Mouse (Mus musculus): ENCODE data around the gene Rasa4. TPM values are rescaled to one million over a fixed set of nuclear protein-coding genes. Genes with fewer than 3 reads are reported as not detected.
"Not testable (repeated sequence)": the region's sequence is repeated elsewhere in the genome, so short reads cannot be mapped to it uniquely, and the experiment has no call there.

Rasa4 gene
- polyA plus RNA-seq, 1 experiment from 2014 or later, result 13.7 TPM

- ATAC-seq (ENCODE audit: insufficient number of reproducible peaks, insufficient read depth, low FRiP score, low TSS enrichment), result no peak
- no peaks in the 10 kb centered on the region for H3K9me3 ChIP-seq
- 77% methylated on average over 6 of the region's 6 CpGs for WGBS
- H3K9ac ChIP-seq, result no peak overlapping the region
- no peaks in the 10 kb centered on the region for H3K36me3 ChIP-seq
- H3K4me1 ChIP-seq, result peaks cover 12% of the 10 kb centered on the region
- H3K27me3 ChIP-seq, result no peaks in the 10 kb centered on the region
- H3K4me3 ChIP-seq, result no peak overlapping the region
- no peak overlapping the region for H3K4me2 ChIP-seq (replicated peaks)
- 0 out of 2 replicates have a peak overlapping the region, but pooled peaks have one; percentile 36 for H3K27ac ChIP-seq
Observed at GRCm38 (mm10) chr5:136049926-136050325, 33.8 kb upstream of the Rasa4 start.

- H3K36me3 ChIP-seq, result no peaks in the 10 kb centered on the region
- H3K9me3 ChIP-seq, result no peaks in the 10 kb centered on the region
- no peak overlapping the region for H3K4me3 ChIP-seq
- no peak overlapping the region for H3K9ac ChIP-seq
- H3K27me3 ChIP-seq, result no peaks in the 10 kb centered on the region
- 17% methylated on average over 10 of the region's 10 CpGs for WGBS
- peak overlapping the region; percentile 72 for H3K27ac ChIP-seq
- H3K4me1 ChIP-seq, result peaks cover 12% of the 10 kb centered on the region
- H3K4me2 ChIP-seq (replicated peaks), result 0 out of 2 replicates have a peak overlapping the region, but pooled peaks have one; percentile 2
- peak; percentile 83 for ATAC-seq (ENCODE audit: insufficient number of reproducible peaks, insufficient read depth, low FRiP score, low TSS enrichment)
Observed at GRCm38 (mm10) chr5:136051231-136052085, 32.3 kb upstream of the Rasa4 start.

GRCm38 (mm10) chr5:136052861-136053655 is 30.7 kb upstream of the Rasa4 start:
- no peak for ATAC-seq (ENCODE audit: insufficient number of reproducible peaks, insufficient read depth, low FRiP score, low TSS enrichment)
- H3K4me3 ChIP-seq, result no peak overlapping the region
- WGBS, result 80% methylated on average over 8 of the region's 8 CpGs
- H3K36me3 ChIP-seq, result no peaks in the 10 kb centered on the region
- H3K9me3 ChIP-seq, result no peaks in the 10 kb centered on the region
- H3K4me1 ChIP-seq, result peaks cover 12% of the 10 kb centered on the region
- H3K9ac ChIP-seq, result no peak overlapping the region
- no peak overlapping the region for H3K27ac ChIP-seq
- H3K4me2 ChIP-seq (replicated peaks), result no peak overlapping the region
- no peaks in the 10 kb centered on the region for H3K27me3 ChIP-seq

- ATAC-seq (ENCODE audit: insufficient number of reproducible peaks, insufficient read depth, low FRiP score, low TSS enrichment), result no peak
- Histone ChIP-seq H3K27me3 (no peaks in the 10 kb centered on the region), H3K4me1 (peaks cover 12% of the 10 kb centered on the region), H3K27ac (no peak within 1 kb of the TSS), H3K9ac (no peak within 1 kb of the TSS), H3K36me3 (no peaks in the 10 kb centered on the region), H3K4me3 (no peak within 1 kb of the TSS), H3K4me2 (replicated peaks) (no peak within 1 kb of the TSS), H3K9me3 (no peaks in the 10 kb centered on the region)
- WGBS, result 86% methylated on average over 11 of the region's 11 CpGs
Observed at GRCm38 (mm10) chr5:136054301-136055077, 29.2 kb upstream of the Rasa4 start, which contains the start of gene Upk3bl. TSS of gene Upk3bl (plus strand) at chr5:136054492.

GRCm38 (mm10) chr5:136056062-136056461 is 27.7 kb upstream of the Rasa4 start:
- no peak overlapping the region for H3K9ac ChIP-seq
- no peak overlapping the region for H3K4me2 ChIP-seq (replicated peaks)
- no peak overlapping the region for H3K27ac ChIP-seq
- 37% methylated on average over 4 of the region's 4 CpGs for WGBS
- H3K27me3 ChIP-seq, result no peaks in the 10 kb centered on the region
- peaks cover 11% of the 10 kb centered on the region for H3K4me1 ChIP-seq
- ATAC-seq (ENCODE audit: insufficient number of reproducible peaks, insufficient read depth, low FRiP score, low TSS enrichment), result no peak
- H3K36me3 ChIP-seq, result no peaks in the 10 kb centered on the region
- no peak overlapping the region for H3K4me3 ChIP-seq
- H3K9me3 ChIP-seq, result no peaks in the 10 kb centered on the region

GRCm38 (mm10) chr5:136057085-136057484 is 26.6 kb upstream of the Rasa4 start:
- peaks cover under 1% of the 10 kb centered on the region; the same call in 1 of the 2 replicates for H3K4me1 ChIP-seq
- 0 out of 2 replicates have a peak, but pooled peaks cover 3% of the 10 kb centered on the region for H3K27me3 ChIP-seq
- no peak overlapping the region for H3K4me2 ChIP-seq (replicated peaks)
- H3K9me3 ChIP-seq, result no peaks in the 10 kb centered on the region
- H3K4me3 ChIP-seq, result no peak overlapping the region
- no peaks in the 10 kb centered on the region for H3K36me3 ChIP-seq
- 0 out of 2 replicates have a peak overlapping the region, but pooled peaks have one; percentile 0 for H3K9ac ChIP-seq
- no peak; the same call in 1 of the 2 replicates for ATAC-seq (ENCODE audit: insufficient number of reproducible peaks, insufficient read depth, low FRiP score, low TSS enrichment)
- H3K27ac ChIP-seq, result no peak overlapping the region
- WGBS, result 19% methylated on average over 8 of the region's 8 CpGs

- Histone ChIP-seq H3K36me3 (no peaks in the 10 kb centered on the region), H3K9me3 (no peaks in the 10 kb centered on the region), H3K27me3 (0 out of 2 replicates have a peak, but pooled peaks cover 3% of the 10 kb centered on the region), H3K4me2 (replicated peaks) (no peak overlapping the region), H3K4me3 (no peak overlapping the region), H3K4me1 (no peaks in the 10 kb centered on the region), H3K27ac (no peak overlapping the region), H3K9ac (no peak overlapping the region)
- WGBS, result 10% methylated on average over 12 of the region's 12 CpGs
- ATAC-seq (ENCODE audit: insufficient number of reproducible peaks, insufficient read depth, low FRiP score, low TSS enrichment), result no peak
Observed at GRCm38 (mm10) chr5:136061567-136061966, 22.1 kb upstream of the Rasa4 start.

- Histone ChIP-seq H3K27me3 (0 out of 2 replicates have a peak, but pooled peaks cover 3% of the 10 kb centered on the region), H3K9me3 (no peaks in the 10 kb centered on the region), H3K4me3 (no peak overlapping the region), H3K27ac (no peak overlapping the region), H3K36me3 (no peaks in the 10 kb centered on the region), H3K4me2 (replicated peaks) (no peak overlapping the region), H3K9ac (no peak overlapping the region), H3K4me1 (no peaks in the 10 kb centered on the region)
- WGBS, result 88% methylated on average over 10 of the region's 10 CpGs
- ATAC-seq (ENCODE audit: insufficient number of reproducible peaks, insufficient read depth, low FRiP score, low TSS enrichment), result no peak
Observed at GRCm38 (mm10) chr5:136063920-136064319, 19.8 kb upstream of the Rasa4 start.

GRCm38 (mm10) chr5:136066404-136067148 is 17.1 kb upstream of the Rasa4 start:
- H3K27me3 ChIP-seq; H3K4me1 ChIP-seq; ATAC-seq (ENCODE audit: insufficient number of reproducible peaks, insufficient read depth, low FRiP score, low TSS enrichment): not testable (repeated sequence)

GRCm38 (mm10) chr5:136069411-136069810 is 14.3 kb upstream of the Rasa4 start:
- Histone ChIP-seq H3K27ac (no peak overlapping the region), H3K9me3 (no peaks in the 10 kb centered on the region), H3K4me1 (0 out of 2 replicates have a peak, but pooled peaks cover 3% of the 10 kb centered on the region), H3K4me3 (no peak overlapping the region), H3K9ac (no peak overlapping the region), H3K27me3 (no peaks in the 10 kb centered on the region), H3K36me3 (no peaks in the 10 kb centered on the region), H3K4me2 (replicated peaks) (no peak overlapping the region)
- 75% methylated on average over 2 of the region's 2 CpGs for WGBS
- no peak for ATAC-seq (ENCODE audit: insufficient number of reproducible peaks, insufficient read depth, low FRiP score, low TSS enrichment)

More at GRCm38 (mm10) chr5:136066404-136067148, 17.1 kb upstream of the Rasa4 start:
- WGBS, result 79% methylated on average over 11 of the region's 11 CpGs
- not testable (repeated sequence) for H3K9me3 ChIP-seq; H3K27ac ChIP-seq; H3K4me2 ChIP-seq (replicated peaks); H3K36me3 ChIP-seq; H3K9ac ChIP-seq; H3K4me3 ChIP-seq

Data from embryonic facial prominence, embryonic 12.5 days (tissue).